Mouse (Mus musculus) spleen, postnatal 10 days (tissue): Measurements from ENCODE around the gene Mbd3.
"Not testable (repeated sequence)": the region's sequence is repeated elsewhere in the genome, so short reads cannot be mapped to it uniquely, and the experiment has no call there.

Source experiments
- DNase-seq, 2 experiments: peaks; one replicate each; pipeline ENCODE4 v3.0.0; 2021 to 2022; ENCODE audit warnings: low spot score in 2 of 2

Gene Mbd3

GRCm38 (mm10) chr10:80371411-80371966 is 27.9 kb downstream of the Mbd3 start:
- DNase-seq = peak in 1 of 2 experiments; percentile 79

- peak in 1 of 2 experiments; percentile 60 for DNase-seq
Observed at GRCm38 (mm10) chr10:80369995-80370747, 29.2 kb downstream of the Mbd3 start.

GRCm38 (mm10) chr10:80368392-80368791 is 31.0 kb downstream of the Mbd3 start:
- no peak for DNase-seq

GRCm38 (mm10) chr10:80367954-80368353 is 31.4 kb downstream of the Mbd3 start:
- no peak for DNase-seq

- DNase-seq = no peak
Observed at GRCm38 (mm10) chr10:80365736-80366135, 33.6 kb downstream of the Mbd3 start.

GRCm38 (mm10) chr10:80363734-80364133 is 35.6 kb downstream of the Mbd3 start:
- DNase-seq = no peak

GRCm38 (mm10) chr10:80357994-80358639 is 41.2 kb downstream of the Mbd3 start:
- no peak for DNase-seq

- DNase-seq = no peak
Observed at GRCm38 (mm10) chr10:80357336-80357735, 42.0 kb downstream of the Mbd3 start.

GRCm38 (mm10) chr10:80356737-80357136 is 42.6 kb downstream of the Mbd3 start:
- DNase-seq = no peak

- no peak for DNase-seq
Observed at GRCm38 (mm10) chr10:80356001-80356682, 43.2 kb downstream of the Mbd3 start, which contains the start of gene Plk5. Plk5 (plus strand) TSS chr10:80356459.

- no peak for DNase-seq
Observed at GRCm38 (mm10) chr10:80355431-80355830, 43.9 kb downstream of the Mbd3 start.

GRCm38 (mm10) chr10:80352727-80353126 is 46.6 kb downstream of the Mbd3 start:
- no peak for DNase-seq

- no peak for DNase-seq
Observed at GRCm38 (mm10) chr10:80351896-80352295, 47.5 kb downstream of the Mbd3 start.

GRCm38 (mm10) chr10:80350292-80350691 is 49.1 kb downstream of the Mbd3 start:
- DNase-seq = peak; percentile 94 to 95

GRCm38 (mm10) chr10:80348981-80349380 is 50.4 kb downstream of the Mbd3 start:
- no peak for DNase-seq

GRCm38 (mm10) chr10:80348244-80348781 is 51.0 kb downstream of the Mbd3 start, which contains the start of gene Adamtsl5:
Adamtsl5 (minus strand) TSS chr10:80348412.
- DNase-seq = peak; percentile 69 to 79

GRCm38 (mm10) chr10:80347514-80347967 is 51.8 kb downstream of the Mbd3 start:
- DNase-seq = no peak

GRCm38 (mm10) chr10:80345929-80346328 is 53.4 kb downstream of the Mbd3 start:
- not testable (repeated sequence) for DNase-seq

- DNase-seq = peak in 1 of 2 experiments; percentile 75
Observed at GRCm38 (mm10) chr10:80345122-80345521, 54.2 kb downstream of the Mbd3 start.

GRCm38 (mm10) chr10:80344131-80344661 is 55.2 kb downstream of the Mbd3 start:
- peak; percentile 76 to 81 for DNase-seq

GRCm38 (mm10) chr10:80343425-80343895 is 55.9 kb downstream of the Mbd3 start:
- DNase-seq = no peak
